Mouse (Mus musculus) bone marrow macrophage, adult 2 months (primary cell): ENCODE measurements at regions not wholly inside any gene's neighbourhood (a gene's known extent, or its start where the extent isn't known, plus 50 kb on each side); places are given as distances from the start of the nearest gene placed in this dataset.

Experiments used
- CTCF ChIP-seq: IDR thresholded peaks from 2 replicates; pipeline ENCODE4 v1.5.1; 2012; ENCODE audit warnings: low read depth, mild to moderate bottlenecking, low read length, moderate library complexity
- POLR2A ChIP-seq: IDR thresholded peaks from 2 replicates; pipeline ENCODE4 v1.6.1; 2012; ENCODE audit warnings: mild to moderate bottlenecking, low read depth, low read length, borderline replicate concordance

DNA sequence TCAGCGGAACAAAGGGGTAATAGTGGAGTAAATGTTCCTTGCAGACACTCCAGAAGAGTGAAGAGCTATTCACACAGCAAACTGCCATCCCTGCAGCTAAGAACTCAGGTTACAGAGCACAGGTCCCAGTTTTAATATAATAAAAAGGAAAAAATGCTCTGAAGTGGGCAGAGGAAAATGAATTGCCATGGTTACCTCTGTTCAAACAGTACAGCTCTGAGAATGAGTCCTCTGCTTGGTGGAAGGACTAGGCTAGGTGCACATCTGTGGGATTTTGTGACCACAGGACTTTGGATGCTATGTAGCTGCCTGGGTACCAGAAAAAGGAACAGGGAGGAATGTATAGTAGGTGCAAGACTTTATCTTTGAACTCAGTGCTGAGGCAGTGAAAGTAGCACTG lies 401.5 kb upstream of the Ctso start:
- TF ChIP-seq CTCF (no peak), POLR2A (no peak)
